Mouse (Mus musculus) liver, adult 2 months (tissue): Measurements from ENCODE around the gene Lsm3. TPM values are rescaled to one million over a fixed set of nuclear protein-coding genes. Genes with fewer than 3 reads are reported as not detected.
A peak's percentile ranks its signal among the peaks of the same experiment; 100 is the strongest.

ENCODE experiments used
- DNase-seq: peaks from one replicate; pipeline ENCODE4 v3.0.0-alpha.2; 2011; ENCODE audit warnings: low read depth, low spot score; ENCODE audit errors: extremely low read depth
- H3K27ac ChIP-seq: fragments of 200-500 bp; replicated peaks from 2 replicates; pipeline ENCODE4 v1.5.1; 2012; ENCODE audit warnings: low read depth, mild to moderate bottlenecking, control low read depth, inconsistent platforms, low read length; ENCODE audit not compliant: insufficient read depth
- H3K27me3 ChIP-seq: fragments of 200-500 bp; 2 replicates; pipeline ENCODE4 v1.6.1; 2012; ENCODE audit warnings: mild to moderate bottlenecking, moderate library complexity, low read length, inconsistent platforms; ENCODE audit not compliant: control insufficient read depth, insufficient read depth
- H3K36me3 ChIP-seq: fragments of 200-500 bp; 2 replicates; pipeline ENCODE4 v1.6.1; 2012; ENCODE audit warnings: low read length, inconsistent platforms; ENCODE audit not compliant: control insufficient read depth, insufficient read depth
- H3K4me1 ChIP-seq: fragments of 200-500 bp; 2 replicates; pipeline ENCODE4 v1.6.1; 2011; ENCODE audit warnings: low read length; ENCODE audit not compliant: control insufficient read depth, insufficient read depth
- H3K4me3 ChIP-seq: fragments of 200-500 bp; 2 replicates; pipeline ENCODE4 v1.5.1; 2011; ENCODE audit warnings: low read depth, mild to moderate bottlenecking, control low read depth, low read length, moderate library complexity; ENCODE audit not compliant: insufficient read depth
- H3K79me2 ChIP-seq: fragments of 200-500 bp; 2 replicates; pipeline ENCODE4 v1.6.1; 2012; ENCODE audit warnings: inconsistent platforms, mild to moderate bottlenecking, low read length, moderate library complexity; ENCODE audit not compliant: control insufficient read depth, insufficient read depth
- H3K9ac ChIP-seq: fragments of 200-500 bp; 2 replicates; pipeline ENCODE4 v1.6.1; 2012; ENCODE audit warnings: low read depth, mild to moderate bottlenecking, control low read depth, inconsistent platforms, low read length
- CTCF ChIP-seq: fragments of 200-500 bp; IDR thresholded peaks from 2 replicates; pipeline ENCODE4 v1.5.1; 2011; ENCODE audit warnings: low read depth, low read length, control low read depth
- POLR2A ChIP-seq: fragments of 200-500 bp; IDR thresholded peaks from 2 replicates; pipeline ENCODE4 v1.6.1; 2011; ENCODE audit warnings: low read length, control low read depth; ENCODE audit not compliant: insufficient read depth; ENCODE audit errors: extremely low read depth
- WGBS: fragments of 180-500 bp; shearing (Covaris S2); methylation state at CpG from one replicate; pipeline ENCODE4 v1.1.7; 2018; 5-methylcytosine and 5-hydroxymethylcytosine counted together
- polyA plus RNA-seq: library from polyadenylated mRNA; depleted of rRNA; stranded (reverse); fragments of >200 nt; gene quantifications from 2 replicates; pipeline ENCODE4 v1.2.3, GENCODE M21; 2012
- total RNA-seq: library from RNA; depleted of rRNA; stranded (reverse); fragments of >200 nt; gene quantifications from 2 replicates; pipeline ENCODE4 v1.2.3, GENCODE M21; 2014

The Lsm3 gene
- total and polyA plus RNA-seq, 2 experiments, result 3.5 to 19.6 TPM

DNA sequence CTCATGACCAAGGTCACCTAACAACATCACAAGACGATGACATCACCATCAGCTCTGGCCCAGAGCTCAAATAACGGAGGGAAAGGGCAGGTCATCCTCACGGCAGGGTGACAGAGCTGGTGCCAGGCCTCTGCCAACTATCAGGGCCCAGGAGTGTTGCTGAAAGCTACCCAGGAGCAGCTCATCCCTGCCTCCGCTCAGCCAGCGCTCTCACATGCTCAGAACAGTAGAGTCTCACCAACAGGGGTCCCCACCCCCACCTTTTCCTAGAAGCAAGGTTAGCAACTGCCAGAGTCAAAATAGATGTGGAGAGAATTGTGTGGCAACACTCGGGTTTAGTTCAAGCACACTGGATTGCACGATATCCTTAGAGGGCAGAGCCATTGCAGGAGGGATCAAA is 12.5 kb downstream of the Lsm3 start:
- TF ChIP-seq CTCF, result no peak
- TF ChIP-seq POLR2A, result no peak
- Histone ChIP-seq H3K4me1 (no peaks in the 10 kb centered on the region), H3K27me3 (no peaks in the 10 kb centered on the region), H3K9ac (no peak overlapping the region), H3K27ac (no peak overlapping the region), H3K79me2 (no peaks in the 10 kb centered on the region), H3K36me3 (no peaks in the 10 kb centered on the region), H3K4me3 (no peak overlapping the region)
- peak; percentile 68 for DNase-seq
- WGBS, result 53% methylated on average over 7 of the region's 7 CpGs

DNA sequence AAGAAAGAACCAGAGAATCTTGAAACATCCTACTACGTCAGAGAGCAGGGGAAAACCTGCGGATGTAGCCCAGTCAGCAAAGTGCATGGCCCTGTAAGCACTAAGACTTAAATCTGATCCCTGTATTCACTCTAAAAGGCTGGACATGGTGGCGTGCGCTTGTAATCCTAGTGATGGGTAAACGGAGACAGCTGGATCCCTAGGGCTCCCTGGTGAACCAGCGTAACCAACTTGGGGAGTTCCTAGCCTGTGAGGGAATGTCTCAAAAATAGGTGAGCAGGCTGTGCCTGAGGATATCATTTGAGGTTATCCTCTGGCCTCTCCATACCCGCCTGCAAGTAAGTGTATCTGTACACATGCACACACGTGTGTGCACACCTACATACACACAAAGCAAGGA is 14.9 kb downstream of the Lsm3 start:
- WGBS, result 92% methylated on average over 8 of the region's 8 CpGs
- Histone ChIP-seq H3K36me3 (no peaks in the 10 kb centered on the region), H3K27me3 (no peaks in the 10 kb centered on the region), H3K9ac (no peak overlapping the region), H3K27ac (no peak overlapping the region), H3K4me3 (no peak overlapping the region), H3K4me1 (no peaks in the 10 kb centered on the region), H3K79me2 (no peaks in the 10 kb centered on the region)
- TF ChIP-seq CTCF (no peak), POLR2A (no peak)
- DNase-seq, result no peak

DNA sequence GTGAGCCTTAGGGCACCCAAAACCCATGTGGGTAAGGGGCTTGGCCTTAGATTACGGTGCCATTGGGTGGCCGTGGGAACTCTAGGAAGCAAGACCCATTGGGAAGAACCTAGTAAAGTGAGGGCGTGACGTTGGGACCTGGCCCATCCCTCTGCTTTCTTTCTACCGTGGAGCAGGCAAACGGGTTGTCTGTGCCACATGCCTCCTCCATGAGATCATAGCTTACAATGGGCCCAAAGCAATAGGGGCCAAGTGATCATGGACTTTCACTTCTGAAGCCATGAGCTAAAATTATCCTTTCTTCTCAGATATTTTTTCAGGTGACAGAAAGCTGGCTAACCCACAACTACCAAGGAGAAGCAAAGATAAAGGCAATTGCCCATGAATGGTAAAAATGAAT is 15.5 kb downstream of the Lsm3 start:
- H3K27ac ChIP-seq, result no peak overlapping the region
- WGBS, result 83% methylated on average over 6 of the region's 6 CpGs
- H3K79me2 ChIP-seq, result no peaks in the 10 kb centered on the region
- H3K4me1 ChIP-seq, result no peaks in the 10 kb centered on the region
- H3K36me3 ChIP-seq, result no peaks in the 10 kb centered on the region
- no peak for DNase-seq
- no peaks in the 10 kb centered on the region for H3K27me3 ChIP-seq
- TF ChIP-seq CTCF (no peak), POLR2A (no peak)
- no peak overlapping the region for H3K9ac ChIP-seq
- no peak overlapping the region for H3K4me3 ChIP-seq

DNA sequence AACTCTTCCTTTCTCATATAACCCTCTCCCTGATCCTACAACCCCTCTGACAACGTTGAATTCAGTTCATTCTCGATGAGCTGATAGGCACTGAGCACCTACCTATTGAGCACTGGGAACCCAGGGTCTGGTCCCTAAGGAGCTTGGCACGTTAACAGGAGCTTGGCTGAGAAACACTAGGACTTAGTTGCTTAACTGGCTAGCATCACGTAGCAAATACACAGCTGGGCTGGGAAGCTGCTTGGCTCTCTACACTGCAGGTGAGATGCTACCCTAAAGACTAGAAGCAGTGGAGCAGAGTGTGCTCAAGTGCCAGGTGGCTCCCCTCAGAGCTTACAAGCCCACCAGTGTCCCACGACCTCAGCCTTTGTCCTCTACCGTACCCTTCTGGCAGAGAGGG is 16.9 kb downstream of the Lsm3 start:
- 72% methylated on average over 6 of the region's 6 CpGs for WGBS
- Histone ChIP-seq H3K4me3 (no peak overlapping the region), H3K4me1 (no peaks in the 10 kb centered on the region), H3K27me3 (no peaks in the 10 kb centered on the region), H3K27ac (no peak overlapping the region), H3K36me3 (no peaks in the 10 kb centered on the region), H3K9ac (no peak overlapping the region), H3K79me2 (no peaks in the 10 kb centered on the region)
- DNase-seq, result no peak
- TF ChIP-seq CTCF (no peak), POLR2A (no peak)

DNA sequence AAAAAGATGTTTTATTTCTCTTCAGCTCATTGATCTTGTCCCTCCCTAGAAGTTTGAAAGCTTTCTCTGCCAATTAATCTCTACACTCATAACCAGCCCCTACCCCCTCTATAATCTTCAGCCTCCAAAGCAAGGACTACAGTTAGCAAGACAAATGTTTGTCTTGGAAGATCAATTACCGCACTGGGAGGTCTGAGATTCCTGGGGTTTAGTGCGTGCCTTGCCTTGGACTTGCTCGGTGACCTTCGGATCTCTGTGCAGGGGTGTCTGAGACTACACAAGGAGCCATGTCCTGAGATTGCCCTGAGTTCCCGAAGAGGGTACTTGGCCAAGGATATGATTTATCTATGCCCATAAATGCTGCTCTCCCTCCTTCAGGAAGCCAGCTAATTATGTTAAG is 17.6 kb downstream of the Lsm3 start:
- Histone ChIP-seq H3K27me3 (no peaks in the 10 kb centered on the region), H3K9ac (no peak overlapping the region), H3K79me2 (no peaks in the 10 kb centered on the region), H3K4me3 (no peak overlapping the region), H3K27ac (no peak overlapping the region), H3K36me3 (no peaks in the 10 kb centered on the region), H3K4me1 (no peaks in the 10 kb centered on the region)
- no peak for DNase-seq
- TF ChIP-seq POLR2A (no peak), CTCF (no peak)
- 45% methylated on average over 5 of the region's 5 CpGs for WGBS

DNA sequence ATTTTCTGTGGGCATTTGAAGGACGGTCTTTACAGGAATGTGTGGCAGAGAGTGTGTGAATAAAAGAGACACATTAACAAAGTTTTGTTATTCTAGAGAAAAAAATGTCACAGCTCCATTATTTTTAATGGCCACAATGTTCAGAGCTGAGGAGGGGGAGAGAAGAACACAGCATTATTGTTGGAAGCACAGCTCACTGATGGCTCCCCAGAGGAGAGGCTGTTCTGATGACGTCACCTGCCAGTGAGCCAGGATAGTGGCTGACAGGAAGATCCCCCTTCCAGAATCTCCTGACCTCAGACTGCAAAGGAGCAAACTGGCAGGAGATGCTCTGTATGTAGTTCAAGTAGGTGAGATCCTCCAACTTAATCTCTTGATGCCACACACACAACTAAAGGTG is 18.0 kb downstream of the Lsm3 start:
- 63% methylated on average over 2 of the region's 2 CpGs for WGBS
- H3K27me3 ChIP-seq, result no peaks in the 10 kb centered on the region
- H3K4me3 ChIP-seq, result no peak overlapping the region
- no peaks in the 10 kb centered on the region for H3K4me1 ChIP-seq
- H3K79me2 ChIP-seq, result no peaks in the 10 kb centered on the region
- no peak overlapping the region for H3K9ac ChIP-seq
- no peak for DNase-seq
- TF ChIP-seq POLR2A (no peak), CTCF (no peak)
- no peaks in the 10 kb centered on the region for H3K36me3 ChIP-seq
- no peak overlapping the region for H3K27ac ChIP-seq
